In genomic region chrX:142389581-142390159, GRCm38 (mm10) we compare ENCODE assay signal across 1 mouse cellular context.
TF ChIP-seq lines count a peak whose summit lies in the region.

No protein-coding gene starts in this region.

TF ChIP-seq in MEL, 35 proteins besides CTCF, POLR2A, EP300 and RAD21 (continued from another document):
- TF ChIP-seq MYB (IDR thresholded peaks at IDR 0.05; ENCODE audit: low read depth, low read length) (no peak), USF1 (IDR thresholded peaks at IDR 0.05; ENCODE audit: low read depth, low read length) (0 out of 2 replicates have a peak, but pooled peaks have one; percentile 19), NELFE (IDR thresholded peaks at IDR 0.05; ENCODE audit: low read depth, low read length) (peak; percentile 50; the same call in 1 of the 2 replicates), NRF1 (IDR thresholded peaks at IDR 0.05; ENCODE audit: insufficient read depth, low read depth, low read length, poor library complexity, severe bottlenecking) (0 out of 2 replicates have a peak, but pooled peaks have one; percentile 11), CHD1 (IDR thresholded peaks at IDR 0.05; ENCODE audit: low read depth, low read length) (0 out of 2 replicates have a peak, but pooled peaks have one; percentile 29), MXI1 (IDR thresholded peaks at IDR 0.05; ENCODE audit: low read depth, low read length) (peak; percentile 51; the same call in 1 of the 2 replicates)
